Mouse (Mus musculus): Measurements from ENCODE around the gene Ttc28. TPM values are rescaled to one million over a fixed set of nuclear protein-coding genes. Genes with fewer than 3 reads are reported as not detected.

The Ttc28 gene
- polyA plus RNA-seq, 1 experiment from 2014 or later, result 13.5 TPM

DNA sequence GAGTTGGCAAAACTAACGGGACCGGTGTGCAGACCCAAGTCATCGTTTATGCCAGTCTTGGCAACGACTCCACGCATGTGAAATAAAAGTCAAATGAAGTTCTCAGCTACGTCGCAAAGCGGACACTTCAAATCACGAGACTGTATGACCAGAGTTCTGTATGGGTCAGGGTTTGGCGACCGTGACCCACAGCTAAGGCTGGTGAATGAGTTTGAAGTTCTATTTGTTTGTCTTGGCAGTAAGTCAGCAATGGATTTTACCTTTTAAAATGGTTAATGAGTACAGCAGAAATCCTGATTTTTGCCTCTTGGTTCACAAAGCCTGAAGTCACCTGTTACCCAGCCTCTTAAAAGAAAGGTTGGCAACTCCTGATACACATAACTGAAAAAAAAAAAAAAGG, 408.9 kb downstream of the Ttc28 start:
- H3K27ac ChIP-seq (ENCODE audit: low read depth, low read length), result no peak overlapping the region
- H3K4me2 ChIP-seq, result no peak overlapping the region
- no peak for ATAC-seq (ENCODE audit: low FRiP score)
- no peak for DNase-seq (ENCODE audit: low spot score, missing footprints)
- no peaks in the 10 kb centered on the region for H3K4me1 ChIP-seq (ENCODE audit: control insufficient read depth, insufficient read depth, low read length)
- no peak overlapping the region for H3K9ac ChIP-seq (ENCODE audit: low read length)
- 95% methylated on average over 11 of the region's 11 CpGs for WGBS
- no peak overlapping the region for H3K4me3 ChIP-seq (ENCODE audit: low read depth, low read length)
- H3K9me3 ChIP-seq (ENCODE audit: control insufficient read depth, low read length), result no peaks in the 10 kb centered on the region
- no peaks in the 10 kb centered on the region for H3K27me3 ChIP-seq (ENCODE audit: control insufficient read depth, insufficient read depth, low read length)
- 0 out of 2 replicates have a peak, but pooled peaks cover 3% of the 10 kb centered on the region for H3K36me3 ChIP-seq (ENCODE audit: control insufficient read depth, insufficient read depth, low read length)

- H3K9me3 ChIP-seq (ENCODE audit: control insufficient read depth, low read length), result no peaks in the 10 kb centered on the region
- H3K4me1 ChIP-seq (ENCODE audit: control insufficient read depth, insufficient read depth, low read length), result no peaks in the 10 kb centered on the region
- H3K27me3 ChIP-seq (ENCODE audit: control insufficient read depth, insufficient read depth, low read length), result no peaks in the 10 kb centered on the region
- ATAC-seq (ENCODE audit: low FRiP score) (no peak), DNase-seq (ENCODE audit: low spot score, missing footprints) (peak; percentile 39)
- H3K4me3 ChIP-seq (ENCODE audit: low read depth, low read length), result no peak overlapping the region
- no peak overlapping the region for H3K9ac ChIP-seq (ENCODE audit: low read length)
- 81% methylated on average over 11 of the region's 11 CpGs for WGBS
- H3K27ac ChIP-seq (ENCODE audit: low read depth, low read length), result no peak overlapping the region
- 0 out of 2 replicates have a peak, but pooled peaks cover 3% of the 10 kb centered on the region for H3K36me3 ChIP-seq (ENCODE audit: control insufficient read depth, insufficient read depth, low read length)
- no peak overlapping the region for H3K4me2 ChIP-seq
Observed at GRCm38 (mm10) chr5:111290071-111290470, 410.5 kb downstream of the Ttc28 start.

GRCm38 (mm10) chr5:111291639-111292038, 412.0 kb downstream of the Ttc28 start:
- 73% methylated on average over 10 of the region's 10 CpGs for WGBS
- DNase-seq (ENCODE audit: low spot score, missing footprints) (peak; percentile 49), ATAC-seq (ENCODE audit: low FRiP score) (no peak)
- no peak overlapping the region for H3K9ac ChIP-seq (ENCODE audit: low read length)
- no peaks in the 10 kb centered on the region for H3K27me3 ChIP-seq (ENCODE audit: control insufficient read depth, insufficient read depth, low read length)
- no peaks in the 10 kb centered on the region for H3K36me3 ChIP-seq (ENCODE audit: control insufficient read depth, insufficient read depth, low read length)
- H3K9me3 ChIP-seq (ENCODE audit: control insufficient read depth, low read length), result no peaks in the 10 kb centered on the region
- H3K4me3 ChIP-seq (ENCODE audit: low read depth, low read length), result no peak overlapping the region
- no peaks in the 10 kb centered on the region for H3K4me1 ChIP-seq (ENCODE audit: control insufficient read depth, insufficient read depth, low read length)
- H3K4me2 ChIP-seq, result no peak overlapping the region
- H3K27ac ChIP-seq (ENCODE audit: low read depth, low read length), result no peak overlapping the region

GRCm38 (mm10) chr5:111297801-111298200, 418.2 kb downstream of the Ttc28 start:
- H3K36me3 ChIP-seq (ENCODE audit: control insufficient read depth, insufficient read depth, low read length), result no peaks in the 10 kb centered on the region
- H3K4me3 ChIP-seq (ENCODE audit: low read depth, low read length), result no peak overlapping the region
- no peak overlapping the region for H3K9ac ChIP-seq (ENCODE audit: low read length)
- H3K27me3 ChIP-seq (ENCODE audit: control insufficient read depth, insufficient read depth, low read length), result no peaks in the 10 kb centered on the region
- 77% methylated on average over 5 of the region's 5 CpGs for WGBS
- H3K4me2 ChIP-seq, result no peak overlapping the region
- DNase-seq (ENCODE audit: low spot score, missing footprints) (peak; percentile 26), ATAC-seq (ENCODE audit: low FRiP score) (no peak)
- H3K27ac ChIP-seq (ENCODE audit: low read depth, low read length), result no peak overlapping the region
- no peaks in the 10 kb centered on the region for H3K9me3 ChIP-seq (ENCODE audit: control insufficient read depth, low read length)
- no peaks in the 10 kb centered on the region for H3K4me1 ChIP-seq (ENCODE audit: control insufficient read depth, insufficient read depth, low read length)

DNA sequence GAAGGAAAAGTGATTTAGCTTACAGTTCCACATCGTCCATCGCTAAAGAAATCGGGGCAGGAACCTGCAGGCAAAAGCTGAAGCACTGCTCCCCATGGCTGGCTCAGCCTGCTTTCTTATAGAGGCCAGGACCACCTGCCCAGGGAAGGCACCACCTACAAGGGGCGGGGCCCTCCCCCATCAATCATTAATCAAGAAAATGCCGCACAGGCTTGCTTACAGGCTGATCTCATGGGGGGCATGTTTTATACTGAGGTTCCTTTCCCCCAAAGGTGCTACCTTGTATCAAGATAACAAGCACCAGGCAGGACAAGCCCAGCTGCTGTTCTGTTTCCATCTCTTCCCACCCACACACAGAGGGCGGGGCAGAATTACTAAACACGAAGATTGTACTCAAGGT, 419.1 kb downstream of the Ttc28 start:
- DNase-seq (ENCODE audit: low spot score, missing footprints) (peak; percentile 39), ATAC-seq (ENCODE audit: low FRiP score) (no peak)
- WGBS, result 51% methylated on average over 7 of the region's 7 CpGs
- H3K9me3 ChIP-seq (ENCODE audit: control insufficient read depth, low read length), result no peaks in the 10 kb centered on the region
- no peak overlapping the region for H3K4me3 ChIP-seq (ENCODE audit: low read depth, low read length)
- H3K4me2 ChIP-seq, result no peak overlapping the region
- H3K9ac ChIP-seq (ENCODE audit: low read length), result no peak overlapping the region
- no peak overlapping the region for H3K27ac ChIP-seq (ENCODE audit: low read depth, low read length)
- no peaks in the 10 kb centered on the region for H3K27me3 ChIP-seq (ENCODE audit: control insufficient read depth, insufficient read depth, low read length)
- H3K36me3 ChIP-seq (ENCODE audit: control insufficient read depth, insufficient read depth, low read length), result no peaks in the 10 kb centered on the region
- no peaks in the 10 kb centered on the region for H3K4me1 ChIP-seq (ENCODE audit: control insufficient read depth, insufficient read depth, low read length)

DNA sequence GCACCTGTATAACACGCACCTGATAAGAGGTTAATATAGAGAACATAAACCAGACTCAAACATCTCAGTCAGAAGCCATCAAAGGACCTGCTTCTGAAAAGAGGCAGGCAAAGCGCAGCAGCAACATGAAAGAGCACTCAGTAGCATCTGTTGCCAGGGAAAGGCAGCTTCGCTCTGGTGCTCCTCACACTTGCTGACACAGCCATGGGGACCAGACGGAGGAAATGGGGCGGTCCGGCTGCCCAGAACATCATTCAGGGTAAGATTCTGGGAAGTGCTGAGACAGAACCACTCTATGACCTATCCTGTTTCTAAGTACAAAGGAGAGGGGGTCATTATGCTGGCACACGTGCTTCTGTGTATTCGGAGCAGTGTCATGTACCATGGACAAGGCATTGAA, 421.2 kb downstream of the Ttc28 start:
- no peaks in the 10 kb centered on the region for H3K27me3 ChIP-seq (ENCODE audit: control insufficient read depth, insufficient read depth, low read length)
- H3K9ac ChIP-seq (ENCODE audit: low read length), result no peak overlapping the region
- DNase-seq (ENCODE audit: low spot score, missing footprints) (peak; percentile 59), ATAC-seq (ENCODE audit: low FRiP score) (no peak)
- 82% methylated on average over 8 of the region's 8 CpGs for whole genome bisulfite sequencing
- H3K4me1 ChIP-seq (ENCODE audit: control insufficient read depth, insufficient read depth, low read length), result no peaks in the 10 kb centered on the region
- H3K27ac ChIP-seq (ENCODE audit: low read depth, low read length), result no peak overlapping the region
- no peak overlapping the region for H3K4me2 ChIP-seq
- no peak overlapping the region for H3K4me3 ChIP-seq (ENCODE audit: low read depth, low read length)
- H3K9me3 ChIP-seq (ENCODE audit: control insufficient read depth, low read length), result no peaks in the 10 kb centered on the region
- H3K36me3 ChIP-seq (ENCODE audit: control insufficient read depth, insufficient read depth, low read length), result no peaks in the 10 kb centered on the region

DNA sequence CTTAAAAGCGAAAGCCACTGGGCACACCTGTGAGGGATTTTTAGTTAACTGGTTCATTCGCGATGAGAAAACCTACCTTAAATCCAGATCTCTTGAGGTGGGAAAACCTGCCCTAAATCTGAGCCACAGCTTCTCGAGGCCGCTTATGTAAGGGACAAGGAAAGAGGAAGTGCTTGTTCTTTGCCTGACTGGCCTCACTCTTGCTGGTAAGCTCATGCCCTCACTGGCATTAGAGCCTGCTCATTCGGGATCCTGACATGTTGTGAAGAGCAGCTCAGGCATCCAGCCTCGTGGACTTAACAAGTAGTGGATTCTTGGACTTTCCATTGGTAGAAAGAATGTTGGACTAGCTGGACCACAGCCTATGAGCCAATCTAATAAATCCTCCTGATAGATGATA, 422.1 kb downstream of the Ttc28 start:
- no peak overlapping the region for H3K4me2 ChIP-seq
- no peak overlapping the region for H3K27ac ChIP-seq (ENCODE audit: low read depth, low read length)
- peak; percentile 59 for DNase-seq (ENCODE audit: low spot score, missing footprints)
- H3K9ac ChIP-seq (ENCODE audit: low read length), result no peak overlapping the region
- H3K27me3 ChIP-seq (ENCODE audit: control insufficient read depth, insufficient read depth, low read length), result no peaks in the 10 kb centered on the region
- 79% methylated on average over 7 of the region's 7 CpGs for WGBS
- no peaks in the 10 kb centered on the region for H3K4me1 ChIP-seq (ENCODE audit: control insufficient read depth, insufficient read depth, low read length)
- no peaks in the 10 kb centered on the region for H3K9me3 ChIP-seq (ENCODE audit: control insufficient read depth, low read length)
- no peaks in the 10 kb centered on the region for H3K36me3 ChIP-seq (ENCODE audit: control insufficient read depth, insufficient read depth, low read length)
- no peak overlapping the region for H3K4me3 ChIP-seq (ENCODE audit: low read depth, low read length)
- no peak for ATAC-seq (ENCODE audit: low FRiP score)

- Histone ChIP-seq H3K4me1 (ENCODE audit: control insufficient read depth, insufficient read depth, low read length) (no peaks in the 10 kb centered on the region), H3K9me3 (ENCODE audit: control insufficient read depth, low read length) (no peaks in the 10 kb centered on the region), H3K4me3 (ENCODE audit: low read depth, low read length) (no peak overlapping the region), H3K9ac (ENCODE audit: low read length) (no peak overlapping the region), H3K27me3 (ENCODE audit: control insufficient read depth, insufficient read depth, low read length) (no peaks in the 10 kb centered on the region), H3K4me2 (no peak overlapping the region), H3K36me3 (ENCODE audit: control insufficient read depth, insufficient read depth, low read length) (no peaks in the 10 kb centered on the region), H3K27ac (ENCODE audit: low read depth, low read length) (no peak overlapping the region)
- DNase-seq (ENCODE audit: low spot score, missing footprints) (no peak), ATAC-seq (ENCODE audit: low FRiP score) (no peak)
- WGBS, result 89% methylated on average over 3 of the region's 3 CpGs
Observed at GRCm38 (mm10) chr5:111304730-111305129, 425.1 kb downstream of the Ttc28 start.

GRCm38 (mm10) chr5:111310185-111310584, 430.6 kb downstream of the Ttc28 start:
- H3K27me3 ChIP-seq (ENCODE audit: control insufficient read depth, insufficient read depth, low read length), result no peaks in the 10 kb centered on the region
- no peaks in the 10 kb centered on the region for H3K4me1 ChIP-seq (ENCODE audit: control insufficient read depth, insufficient read depth, low read length)
- H3K4me2 ChIP-seq, result no peak overlapping the region
- H3K9ac ChIP-seq (ENCODE audit: low read length), result no peak overlapping the region
- H3K36me3 ChIP-seq (ENCODE audit: control insufficient read depth, insufficient read depth, low read length), result no peaks in the 10 kb centered on the region
- ATAC-seq (ENCODE audit: low FRiP score) (no peak), DNase-seq (ENCODE audit: low spot score, missing footprints) (no peak)
- H3K27ac ChIP-seq (ENCODE audit: low read depth, low read length), result no peak overlapping the region
- H3K9me3 ChIP-seq (ENCODE audit: control insufficient read depth, low read length), result no peaks in the 10 kb centered on the region
- no peak overlapping the region for H3K4me3 ChIP-seq (ENCODE audit: low read depth, low read length)
- WGBS, result 70% methylated on average over 6 of the region's 6 CpGs

DNA sequence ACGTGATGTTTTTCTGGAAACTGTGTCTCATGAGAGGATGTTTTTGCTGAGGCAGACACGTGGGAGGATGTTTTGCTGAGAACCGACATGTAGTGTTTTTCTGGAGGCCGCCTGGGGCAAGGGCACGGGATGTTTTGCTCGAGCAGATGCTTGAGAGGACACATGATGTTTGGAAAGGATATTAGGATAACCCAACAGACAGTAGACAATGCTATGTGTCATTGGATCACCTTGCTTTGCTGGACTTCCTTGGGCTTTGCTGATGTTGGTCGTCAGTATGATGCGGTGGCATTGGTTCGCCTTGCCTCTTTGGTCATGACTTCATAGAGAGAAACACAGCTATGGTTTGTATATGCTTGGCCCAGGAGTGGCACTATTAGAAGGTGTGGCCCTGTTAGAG, 434.2 kb downstream of the Ttc28 start:
- H3K4me2 ChIP-seq, result no peak overlapping the region
- ATAC-seq (ENCODE audit: low FRiP score) (no peak), DNase-seq (ENCODE audit: low spot score, missing footprints) (peak; percentile 59)
- 89% methylated on average over 9 of the region's 9 CpGs for WGBS
- no peaks in the 10 kb centered on the region for H3K27me3 ChIP-seq (ENCODE audit: control insufficient read depth, insufficient read depth, low read length)
- H3K36me3 ChIP-seq (ENCODE audit: control insufficient read depth, insufficient read depth, low read length), result no peaks in the 10 kb centered on the region
- no peaks in the 10 kb centered on the region for H3K4me1 ChIP-seq (ENCODE audit: control insufficient read depth, insufficient read depth, low read length)
- H3K4me3 ChIP-seq (ENCODE audit: low read depth, low read length), result no peak overlapping the region
- H3K9me3 ChIP-seq (ENCODE audit: control insufficient read depth, low read length), result no peaks in the 10 kb centered on the region
- no peak overlapping the region for H3K9ac ChIP-seq (ENCODE audit: low read length)
- no peak overlapping the region for H3K27ac ChIP-seq (ENCODE audit: low read depth, low read length)

All from midbrain, embryonic 11.5 days (tissue).